Mouse (Mus musculus) common myeloid progenitor, adult 5-6 weeks (primary cell): ENCODE measurements at regions not wholly inside any gene's neighbourhood (a gene's known extent, or its start where the extent isn't known, plus 50 kb on each side); places are given as distances from the start of the nearest gene placed in this dataset.
A peak's percentile ranks its signal among the peaks of the same experiment; 100 is the strongest.

Experiments used
- ATAC-seq: replicated peaks from 2 replicates; pipeline ENCODE4 v1.8.0; 2016; ENCODE audit warnings: low read depth, mild to moderate bottlenecking, moderate TSS enrichment, inconsistent platforms; ENCODE audit not compliant: poor library complexity, severe bottlenecking

GRCm38 (mm10) chr9:90683319-90683718 lies 412.7 kb upstream of the Tbc1d2b start:
- no peak for ATAC-seq

DNA sequence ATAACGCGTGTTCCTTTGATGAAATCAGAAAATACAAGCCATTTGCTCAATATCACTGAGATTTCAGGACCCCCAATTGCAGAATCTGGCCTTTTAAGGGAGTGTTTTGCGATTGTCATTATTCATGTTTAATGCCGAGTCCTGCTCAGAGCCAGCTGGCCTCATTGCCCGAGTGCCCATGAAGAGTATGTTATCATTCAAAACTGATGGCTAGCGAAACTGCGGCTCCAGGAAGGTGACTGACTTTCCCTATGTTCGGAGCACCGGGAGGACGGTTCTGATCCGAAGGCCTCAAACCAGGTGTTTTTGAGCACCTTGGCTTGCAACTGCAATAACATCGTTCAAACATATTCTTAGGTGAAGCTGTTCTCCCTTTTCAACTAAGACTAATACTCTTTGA lies 419.5 kb upstream of the Tbc1d2b start:
- ATAC-seq: no peak

GRCm38 (mm10) chr9:90691137-90691536 lies 420.5 kb upstream of the Tbc1d2b start:
- no peak for ATAC-seq

- no peak for ATAC-seq
These were observed 421.4 kb upstream of the Tbc1d2b start for GRCm38 (mm10) chr9:90691676-90692661.

DNA sequence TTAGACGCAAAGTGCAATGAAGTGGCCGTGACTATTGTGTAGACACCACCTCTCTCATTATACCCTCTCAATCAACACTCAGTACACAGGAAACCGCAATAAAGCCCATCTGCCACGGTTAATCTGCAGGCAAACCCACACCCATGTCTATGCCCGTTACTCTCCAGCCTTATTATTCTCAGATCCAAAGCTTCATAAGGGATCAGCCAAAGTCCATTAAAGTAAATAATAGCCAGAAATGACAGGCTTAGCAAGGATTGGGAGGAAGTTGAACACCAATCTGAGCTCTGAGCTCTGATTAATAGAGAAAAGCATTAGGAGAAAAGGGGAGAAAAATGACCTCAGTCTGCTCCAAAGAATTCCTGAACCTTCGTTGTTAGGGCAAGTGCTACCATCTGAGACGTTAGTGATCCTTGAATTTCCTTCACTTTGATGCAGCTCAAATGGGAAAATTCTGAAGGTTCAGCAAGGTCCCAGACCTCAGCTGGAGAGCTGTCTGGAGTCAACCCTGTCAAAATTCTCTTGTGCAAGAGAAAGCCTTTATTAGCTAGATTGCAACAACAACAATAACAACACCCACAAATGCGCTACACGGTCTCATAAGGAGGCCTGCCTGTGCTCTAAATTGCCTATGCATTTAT lies 422.5 kb upstream of the Tbc1d2b start:
- ATAC-seq: no peak

DNA sequence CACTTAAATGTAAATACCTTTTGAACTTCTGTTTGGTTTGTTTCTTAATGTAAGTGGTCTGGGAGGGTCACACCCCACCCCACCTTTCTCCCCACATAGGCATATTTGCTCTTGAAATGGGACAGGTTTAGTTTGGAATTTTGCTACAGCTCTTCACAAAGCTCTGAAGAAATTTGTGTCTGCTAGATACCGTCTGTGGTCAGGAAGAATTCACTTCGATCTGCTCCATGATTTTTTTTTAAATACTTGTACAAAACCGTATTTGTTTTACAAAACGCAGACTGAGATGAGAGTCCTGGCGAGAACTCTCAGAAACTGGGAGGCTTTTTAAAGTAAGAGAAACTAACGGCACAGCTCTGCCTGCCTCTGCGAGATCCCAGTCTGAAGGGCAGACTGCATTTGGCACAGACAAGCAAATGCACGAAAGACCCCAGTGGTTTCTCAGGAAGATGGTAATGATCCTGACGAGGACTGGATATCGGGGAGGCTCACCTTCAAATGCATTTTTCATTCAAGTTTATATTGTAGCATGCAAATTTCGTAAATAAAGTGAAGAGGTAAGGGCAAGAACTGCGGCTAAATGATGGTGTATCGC lies 423.5 kb upstream of the Tbc1d2b start:
- no peak for ATAC-seq

- no peak for ATAC-seq
These were observed 425.1 kb upstream of the Tbc1d2b start for GRCm38 (mm10) chr9:90695693-90696092.

GRCm38 (mm10) chr9:90697279-90698000 lies 426.8 kb upstream of the Tbc1d2b start:
- ATAC-seq: no peak

GRCm38 (mm10) chr9:90698439-90698838 lies 427.8 kb upstream of the Tbc1d2b start:
- ATAC-seq: no peak

GRCm38 (mm10) chr9:90699064-90699463 lies 428.5 kb upstream of the Tbc1d2b start:
- ATAC-seq: no peak; the same call in 1 of the 2 replicates

DNA sequence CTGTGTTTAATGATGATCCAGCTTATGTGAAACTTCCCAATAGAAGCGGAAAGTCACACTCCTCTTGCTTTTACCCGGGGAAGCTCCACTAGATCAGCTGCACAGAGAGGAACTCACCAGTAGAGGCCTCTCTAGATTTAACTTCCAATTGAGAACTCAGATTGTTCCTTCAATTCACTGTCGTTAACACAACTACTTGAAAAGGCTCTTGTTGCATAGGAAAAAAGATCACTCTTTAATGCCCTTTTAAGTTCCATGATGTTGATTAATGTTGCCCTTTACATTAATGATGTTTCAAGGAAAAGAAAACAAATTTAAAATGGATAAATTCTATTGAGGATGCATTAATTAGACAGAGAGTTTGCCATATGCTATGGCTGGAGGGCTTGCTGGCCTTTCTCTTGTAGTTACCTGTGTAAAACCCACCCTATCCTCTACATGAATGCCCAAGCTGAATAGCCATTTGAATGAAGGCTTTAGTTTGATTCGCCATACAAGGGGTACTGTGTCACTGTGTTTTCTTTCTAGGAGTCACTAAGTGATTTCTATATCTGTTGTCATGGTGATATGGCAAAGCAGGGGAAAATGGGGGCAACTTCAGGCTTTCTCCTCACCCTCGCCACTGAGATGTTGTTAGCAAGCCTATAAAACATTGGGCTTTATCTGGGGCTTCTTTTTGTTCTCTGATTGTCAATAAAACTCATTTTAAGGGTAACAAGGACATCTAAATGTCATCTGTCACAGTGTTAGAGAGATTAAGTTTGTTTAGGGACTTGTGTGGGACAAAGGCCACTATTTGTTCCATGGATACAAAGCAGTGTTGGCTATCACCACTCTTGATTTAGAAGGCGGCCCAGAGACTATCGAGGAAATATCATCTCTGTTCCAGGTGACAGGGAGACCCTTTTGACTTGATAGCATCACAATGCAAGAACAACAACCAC lies 429.9 kb upstream of the Tbc1d2b start:
- peak; percentile 47; the same call in 1 of the 2 replicates for ATAC-seq

DNA sequence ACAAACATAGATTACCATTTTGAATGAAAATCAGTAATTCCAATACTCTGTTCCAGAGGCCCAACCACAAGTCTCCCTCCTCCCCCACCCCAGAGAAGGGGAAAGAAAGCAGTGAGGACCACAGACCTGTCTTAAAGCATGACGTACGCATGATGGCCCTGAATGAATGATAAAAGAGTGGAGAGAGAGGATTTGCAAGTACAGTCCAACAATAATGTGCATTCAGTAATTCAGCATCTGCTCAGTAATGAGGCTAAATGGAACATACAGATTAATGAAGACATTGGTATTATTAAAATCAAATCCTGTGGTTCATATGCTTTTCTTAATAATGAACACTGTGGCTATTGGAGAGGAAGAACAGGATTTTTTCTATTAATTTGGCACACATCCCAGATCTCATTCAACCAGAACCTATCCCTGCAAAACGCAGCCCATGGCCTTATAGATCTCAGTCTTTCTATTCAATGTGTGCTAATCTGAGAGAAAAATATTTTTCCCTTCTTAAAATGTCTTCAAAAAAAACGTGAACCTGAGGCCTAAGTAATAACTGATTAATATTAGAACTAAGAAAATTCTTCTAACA lies 430.7 kb upstream of the Tbc1d2b start:
- ATAC-seq: no peak

DNA sequence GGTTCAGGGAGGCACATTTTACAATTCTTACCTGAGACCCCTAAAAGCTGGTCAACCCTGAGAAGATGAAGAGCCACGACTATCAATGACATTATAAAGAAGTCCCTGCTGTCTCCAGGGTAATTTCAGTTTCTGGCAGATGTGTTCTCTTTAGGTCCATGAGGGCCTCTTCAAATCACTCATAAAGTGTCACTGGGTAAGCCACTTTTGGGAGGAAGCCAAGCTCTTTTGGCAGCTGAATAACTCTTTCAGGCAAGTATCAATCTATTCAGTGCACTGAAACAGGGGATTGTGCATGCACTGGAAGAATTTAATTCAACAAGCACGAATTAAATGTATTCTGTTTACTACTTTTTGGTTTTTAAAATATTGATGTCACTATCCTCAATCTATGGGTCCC lies 443.1 kb upstream of the Tbc1d2b start:
- no peak for ATAC-seq

GRCm38 (mm10) chr9:90731450-90731849 lies 460.8 kb upstream of the Tbc1d2b start:
- ATAC-seq: no peak

DNA sequence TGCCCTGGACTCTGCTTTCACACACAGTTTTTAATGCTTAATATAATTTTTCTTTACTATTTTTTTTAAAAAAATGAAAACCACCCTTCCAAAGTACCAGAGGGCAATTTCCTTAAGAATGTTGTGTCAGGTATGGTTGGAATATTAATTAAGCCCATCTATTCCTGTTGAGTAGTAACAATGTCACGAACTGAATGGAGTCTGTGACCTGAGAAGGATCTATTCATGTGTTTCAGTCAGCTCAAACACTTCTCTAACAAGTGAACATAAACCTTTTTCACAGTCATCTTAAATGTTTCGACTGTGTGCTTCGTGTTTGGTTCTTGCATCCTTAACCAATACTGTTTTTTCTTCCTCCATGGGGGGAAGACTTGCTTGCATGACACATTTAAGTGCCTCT lies 486.6 kb upstream of the Tbc1d2b start:
- no peak for ATAC-seq

GRCm38 (mm10) chr9:90774296-90774695 lies 503.7 kb upstream of the Tbc1d2b start:
- no peak for ATAC-seq

- no peak for ATAC-seq
These were observed 518.9 kb upstream of the Tbc1d2b start for GRCm38 (mm10) chr9:90789545-90789944.

DNA sequence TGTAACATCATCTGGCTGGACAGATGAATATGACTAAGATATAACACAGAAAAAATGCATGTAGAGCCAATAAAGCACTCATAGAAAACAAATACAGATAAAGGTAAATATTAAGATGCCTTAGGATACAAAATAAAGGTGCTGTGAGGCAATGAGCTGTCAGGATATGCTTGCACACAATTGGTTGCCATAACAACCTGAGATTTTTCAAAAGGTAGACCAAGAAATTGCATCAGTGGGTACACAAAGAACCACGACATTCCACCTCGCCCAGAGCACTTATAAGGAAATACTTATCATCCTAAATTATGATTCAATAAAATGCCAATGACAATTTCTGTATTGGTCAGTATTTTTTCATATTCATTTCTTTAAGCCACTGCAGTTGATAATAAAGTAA lies 521.3 kb upstream of the Tbc1d2b start:
- no peak for ATAC-seq

DNA sequence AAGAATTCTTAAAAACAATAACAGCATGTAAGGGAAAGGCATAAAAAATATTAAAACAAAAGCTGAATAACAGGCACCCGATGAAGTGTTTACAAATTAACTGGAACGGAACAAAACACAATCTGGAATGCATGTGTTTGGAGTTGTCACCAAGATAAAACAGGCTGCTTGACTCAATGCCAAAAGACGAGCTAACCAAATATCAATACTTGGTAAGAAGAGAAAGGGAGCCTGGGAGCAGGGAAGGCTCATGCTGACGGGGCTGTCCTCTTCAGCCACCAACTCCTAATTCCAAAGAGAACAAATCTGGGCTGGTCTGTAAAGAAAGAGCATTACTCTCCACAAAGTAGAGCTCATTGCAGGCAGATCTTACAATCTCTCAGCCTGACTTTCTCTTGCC lies 545.4 kb upstream of the Zic4 start:
- no peak for ATAC-seq
